Mouse (Mus musculus) limb, embryonic 14.5 days (tissue): ENCODE measurements around the gene Pygb. TPM values are rescaled to one million over a fixed set of nuclear protein-coding genes. Genes with fewer than 3 reads are reported as not detected.

Experiments
- ATAC-seq: fragments of 200-750 bp; cut with Nextera tagmentation; 2 replicates; pipeline ENCODE4 v1.8.0; 2017; ENCODE audit warnings: low read depth, moderate number of reproducible peaks, moderate TSS enrichment; ENCODE audit not compliant: low FRiP score
- DNase-seq: peaks from one replicate; pipeline ENCODE4 v3.0.0-alpha.2; 2015; ENCODE audit warnings: low spot score
- H3K27ac ChIP-seq: fragments of 300-500 bp; sonication (generic); replicated peaks from 2 replicates; pipeline ENCODE4 v1.5.1; 2014; ENCODE audit warnings: low read depth, mild to moderate bottlenecking, low read length, moderate library complexity, mixed read lengths
- H3K27me3 ChIP-seq: fragments of 300-500 bp; sonication (generic); 2 replicates; pipeline ENCODE4 v1.6.1; 2014; ENCODE audit warnings: low read length, mixed read lengths; ENCODE audit not compliant: control insufficient read depth, insufficient read depth
- H3K36me3 ChIP-seq: fragments of 300-500 bp; sonication (generic); 2 replicates; pipeline ENCODE4 v1.6.1; 2014; ENCODE audit warnings: mild to moderate bottlenecking, low read length, moderate library complexity, mixed read lengths; ENCODE audit not compliant: control insufficient read depth, insufficient read depth
- H3K4me1 ChIP-seq: fragments of 300-500 bp; sonication (generic); 2 replicates; pipeline ENCODE4 v1.6.1; 2014; ENCODE audit warnings: antibody characterized with exemption, low read length, mixed read lengths; ENCODE audit not compliant: control insufficient read depth, insufficient read depth
- H3K4me2 ChIP-seq: fragments of 300-500 bp; sonication (generic); replicated peaks from 2 replicates; pipeline ENCODE4 v1.6.1; 2014; ENCODE audit warnings: low read depth, mild to moderate bottlenecking, low read length, moderate library complexity; ENCODE audit not compliant: severe bottlenecking
- H3K4me3 ChIP-seq: fragments of 300-500 bp; sonication (generic); replicated peaks from 2 replicates; pipeline ENCODE4 v1.5.1; 2014; ENCODE audit warnings: low read length
- H3K9ac ChIP-seq: fragments of 300-500 bp; sonication (generic); 2 replicates; pipeline ENCODE4 v1.6.1; 2014; ENCODE audit warnings: mild to moderate bottlenecking, low read depth, low read length, moderate library complexity; ENCODE audit not compliant: severe bottlenecking
- H3K9me3 ChIP-seq: fragments of 300-500 bp; sonication (generic); 2 replicates; pipeline ENCODE4 v1.6.1; 2016; ENCODE audit warnings: low read length; ENCODE audit not compliant: control insufficient read depth
- POLR2A ChIP-seq: fragments of 200-500 bp; IDR thresholded peaks from 2 replicates; pipeline ENCODE4 v1.8.0; 2012; ENCODE audit warnings: inconsistent platforms, mild to moderate bottlenecking, moderate library complexity, borderline replicate concordance; ENCODE audit not compliant: insufficient read depth, insufficient read length; ENCODE audit errors: extremely low read depth
- WGBS: fragments of 180-500 bp; shearing (Covaris S2); extraction: QIAGEN DNeasy Blood & Tissue Kit; methylation state at CpG from one replicate; pipeline ENCODE4 v1.1.7; 2014; 5-methylcytosine and 5-hydroxymethylcytosine counted together
- polyA plus RNA-seq, 2 experiments: library from polyadenylated mRNA; depleted of rRNA in 1 of 2; stranded (reverse) in 1 of 2; unstranded in 1 of 2; fragments of >200 nt; fragmentation: Nextera tagmentation in 1 of 2; extraction: Ambion mirVana in 1 of 2; gene quantifications; 2 replicates each; pipeline versions ENCODE4 v1.2.1 to v1.2.3; 2012 to 2014

Gene Pygb
- polyA plus RNA-seq, 2 experiments = 62.3 to 65.2 TPM

GRCm38 (mm10) chr2:150793320-150793719 is 6.8 kb downstream of the Pygb start:
- H3K4me3 ChIP-seq = no peak overlapping the region
- no peak overlapping the region for H3K9ac ChIP-seq
- no peak overlapping the region for H3K27ac ChIP-seq
- H3K9me3 ChIP-seq = no peaks in the 10 kb centered on the region
- DNase-seq (no peak), ATAC-seq (no peak)
- no peak for TF ChIP-seq POLR2A
- peaks cover 8% of the 10 kb centered on the region for H3K4me1 ChIP-seq
- H3K27me3 ChIP-seq = no peaks in the 10 kb centered on the region
- no peak overlapping the region for H3K4me2 ChIP-seq
- peaks cover 46% of the 10 kb centered on the region for H3K36me3 ChIP-seq
- 54% methylated on average over 4 of the region's 4 CpGs for WGBS

DNA sequence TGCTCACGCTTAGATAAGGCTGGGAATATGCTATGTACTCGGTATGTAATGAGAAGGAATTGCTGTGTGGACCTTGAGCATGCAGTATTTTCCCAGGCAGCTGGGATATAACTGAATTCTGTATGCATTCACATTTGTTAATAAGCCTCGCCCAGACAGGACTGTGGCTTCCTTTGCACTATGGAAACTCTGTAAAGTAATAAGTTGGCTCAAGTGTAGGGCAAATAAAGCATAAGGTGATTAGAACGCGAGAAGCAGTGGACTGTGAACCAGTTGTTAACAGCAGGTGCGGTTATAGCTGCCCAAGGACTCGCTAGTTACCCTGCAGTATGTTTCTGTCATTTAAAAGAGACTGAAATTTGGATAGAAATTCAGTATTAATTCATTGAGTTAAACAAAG is 11.5 kb downstream of the Pygb start:
- no peak overlapping the region for H3K4me2 ChIP-seq

DNA sequence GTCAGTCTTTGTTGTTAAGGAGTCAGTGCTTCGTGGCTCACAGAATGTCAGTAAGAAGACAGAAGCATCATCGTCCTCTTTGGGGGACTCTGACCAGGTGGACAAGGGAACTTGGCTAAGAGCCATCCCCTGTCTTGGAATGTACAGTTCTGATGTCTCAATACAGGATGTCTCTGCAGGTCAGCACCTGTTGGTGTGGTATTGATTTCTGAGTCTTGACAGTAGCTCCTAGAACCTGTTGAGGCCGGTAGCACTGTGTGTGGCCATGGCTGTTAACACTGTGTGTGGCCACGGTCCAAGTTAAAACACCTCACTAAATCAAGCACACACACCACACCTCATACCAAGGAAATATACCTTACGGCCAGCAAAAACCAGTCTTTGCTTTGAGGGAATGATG is 14.1 kb downstream of the Pygb start:
- peak; percentile 30; the same call in 1 of the 2 replicates for ATAC-seq
- TF ChIP-seq POLR2A = no peak
- Histone ChIP-seq H3K9me3 (no peaks in the 10 kb centered on the region), H3K27me3 (no peaks in the 10 kb centered on the region), H3K4me1 (no peaks in the 10 kb centered on the region), H3K36me3 (peaks cover 73% of the 10 kb centered on the region), H3K9ac (no peak overlapping the region), H3K4me2 (no peak overlapping the region), H3K27ac (no peak overlapping the region), H3K4me3 (no peak overlapping the region)
- DNase-seq = no peak
- 80% methylated on average over 5 of the region's 5 CpGs for WGBS

More for the DNA sequence above, 11.5 kb downstream of the Pygb start:
- no peak for ATAC-seq
- 78% methylated on average over 7 of the region's 7 CpGs for WGBS
- DNase-seq = no peak
- Histone ChIP-seq H3K4me1 (no peaks in the 10 kb centered on the region), H3K9ac (no peak overlapping the region), H3K27me3 (no peaks in the 10 kb centered on the region), H3K36me3 (peaks cover 67% of the 10 kb centered on the region), H3K4me3 (no peak overlapping the region), H3K27ac (no peak overlapping the region), H3K9me3 (no peaks in the 10 kb centered on the region)
- TF ChIP-seq POLR2A = no peak

GRCm38 (mm10) chr2:150803035-150803434 is 16.5 kb downstream of the Pygb start:
- Histone ChIP-seq H3K9me3 (no peaks in the 10 kb centered on the region), H3K4me2 (no peak overlapping the region), H3K27ac (no peak overlapping the region), H3K4me3 (no peak overlapping the region), H3K27me3 (no peaks in the 10 kb centered on the region), H3K9ac (no peak overlapping the region), H3K36me3 (peaks cover 82% of the 10 kb centered on the region), H3K4me1 (no peaks in the 10 kb centered on the region)
- no peak for DNase-seq
- 100% methylated on average over 1 of the region's 1 CpGs for WGBS
- no peak for ATAC-seq
- no peak for TF ChIP-seq POLR2A

GRCm38 (mm10) chr2:150808381-150808780 is 21.8 kb downstream of the Pygb start:
- Histone ChIP-seq H3K9me3 (no peaks in the 10 kb centered on the region), H3K27me3 (no peaks in the 10 kb centered on the region), H3K9ac (no peak overlapping the region), H3K27ac (no peak overlapping the region), H3K4me1 (no peaks in the 10 kb centered on the region), H3K4me3 (no peak overlapping the region), H3K36me3 (peaks cover 95% of the 10 kb centered on the region), H3K4me2 (no peak overlapping the region)
- DNase-seq = no peak
- no peak for TF ChIP-seq POLR2A
- no peak for ATAC-seq
- 93% methylated on average over 6 of the region's 6 CpGs for WGBS

DNA sequence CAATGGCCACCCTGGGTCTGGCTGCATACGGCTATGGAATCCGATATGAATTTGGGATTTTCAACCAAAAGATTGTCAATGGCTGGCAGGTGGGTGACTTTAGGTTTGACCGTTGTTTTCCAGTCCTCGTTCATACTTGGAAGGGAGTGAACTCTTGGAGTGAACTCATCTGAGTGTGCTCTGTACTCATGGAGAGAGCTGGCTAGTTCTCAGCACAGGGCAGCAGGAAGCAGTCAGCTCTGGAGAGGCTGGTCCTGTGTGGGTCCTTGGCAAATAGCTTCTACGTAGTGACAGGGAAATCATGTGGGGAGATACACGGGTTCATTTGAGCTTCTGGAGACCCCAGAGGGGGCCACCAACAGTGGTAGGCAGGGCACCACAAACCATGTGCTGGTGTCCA is 22.3 kb downstream of the Pygb start:
- Histone ChIP-seq H3K4me3 (no peak overlapping the region), H3K36me3 (peaks cover 96% of the 10 kb centered on the region), H3K27ac (no peak overlapping the region), H3K4me1 (no peaks in the 10 kb centered on the region), H3K9me3 (no peaks in the 10 kb centered on the region), H3K9ac (no peak overlapping the region), H3K27me3 (no peaks in the 10 kb centered on the region), H3K4me2 (no peak overlapping the region)
- ATAC-seq (no peak), DNase-seq (no peak)
- WGBS = over 99% methylated on average over 6 of the region's 6 CpGs
- no peak for TF ChIP-seq POLR2A
